Comparison of ENCODE assay signal across 10 mouse cellular contexts in the genomic region with DNA sequence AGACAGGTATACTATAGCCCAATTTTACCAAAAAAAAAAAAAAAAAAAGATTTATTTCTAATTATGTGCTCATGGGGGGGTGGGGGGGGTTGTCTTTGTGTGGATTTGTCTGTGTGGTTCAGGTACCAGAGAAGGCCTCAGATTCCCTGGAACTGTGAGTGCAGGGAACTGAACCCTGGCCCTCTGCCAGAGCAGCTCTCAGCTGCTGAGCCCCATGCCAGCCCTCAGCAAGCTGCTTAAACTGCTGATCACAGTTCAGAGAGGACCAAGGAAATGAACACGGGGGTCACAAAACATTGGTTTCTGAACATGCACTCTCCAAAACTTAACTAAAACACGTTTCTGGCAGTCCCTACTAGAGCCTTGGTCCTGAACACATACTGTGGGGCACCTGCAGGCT. TPM values are rescaled to one million over a fixed set of nuclear protein-coding genes. Genes with fewer than 3 reads are reported as not detected.
A peak's percentile ranks its signal among the peaks of the same experiment; 100 is the strongest.
DNase-seq lines count a peak whose midpoint lies in the region; ATAC-seq lines count a peak whose summit lies in the region.
"Had no signal": no experiment of that assay in that cellular context is flagged by ENCODE, and none has a peak within 500 bp of the region (broad histone marks: within the 10 kb centered on the region; RNA-seq: fewer than 3 reads in every experiment).

No protein-coding gene starts in this region.

- no peak overlapping the region for H3K4me3 ChIP-seq in hindbrain, embryonic 16.5 days (ENCODE audit: low read length)
- no peak overlapping the region for H3K4me3 ChIP-seq in hindbrain, embryonic 13.5 days
- no peak overlapping the region for H3K4me3 ChIP-seq in intestine, embryonic 16.5 days (ENCODE audit: low read length)
- H3K4me3 ChIP-seq: stomach, embryonic 15.5 days had no signal

- H3K27me3 ChIP-seq in hindbrain, embryonic 16.5 days (replicated peaks; ENCODE audit: control insufficient read depth, insufficient read depth, low read length): no peaks in the 10 kb centered on the region
- no peaks in the 10 kb centered on the region for H3K27me3 ChIP-seq in hindbrain, embryonic 13.5 days
- no peaks in the 10 kb centered on the region for H3K27me3 ChIP-seq in intestine, embryonic 16.5 days (replicated peaks; ENCODE audit: control insufficient read depth, insufficient read depth, low read length)
- H3K27me3 ChIP-seq: stomach, embryonic 15.5 days had no signal

- peak; percentile 21 for DNase-seq in MN1 (ENCODE audit: low spot score)
- peak; percentile 77 for DNase-seq in cerebellum, adult 11-12 months
- DNase-seq in kidney, adult 8-10 months: peak; percentile 74 to 80

- H3K4me1 ChIP-seq in hindbrain, embryonic 16.5 days (ENCODE audit: control insufficient read depth, insufficient read depth, low read depth, low read length): no peaks in the 10 kb centered on the region
- H3K4me1 ChIP-seq in hindbrain, embryonic 13.5 days (replicated peaks): no peaks in the 10 kb centered on the region
- no peaks in the 10 kb centered on the region for H3K4me1 ChIP-seq in intestine, embryonic 16.5 days (ENCODE audit: control insufficient read depth, insufficient read depth, low read length)
- H3K4me1 ChIP-seq: stomach, embryonic 15.5 days had no signal

- H3K9me3 ChIP-seq in hindbrain, embryonic 16.5 days (ENCODE audit: control insufficient read depth, low read length): no peaks in the 10 kb centered on the region
- no peaks in the 10 kb centered on the region for H3K9me3 ChIP-seq in hindbrain, embryonic 13.5 days
- no peaks in the 10 kb centered on the region for H3K9me3 ChIP-seq in intestine, embryonic 16.5 days (ENCODE audit: control insufficient read depth, low read length)
- H3K9me3 ChIP-seq: stomach, embryonic 15.5 days had no signal

- 68% methylated on average over 2 of the region's 2 CpGs for WGBS in hindbrain, embryonic 16.5 days
- WGBS in hindbrain, embryonic 13.5 days: 72% methylated on average over 2 of the region's 2 CpGs
- WGBS in intestine, embryonic 16.5 days: 67% methylated on average over 2 of the region's 2 CpGs

- H3K27ac ChIP-seq in hindbrain, embryonic 16.5 days (ENCODE audit: low read depth, low read length): peak overlapping the region; percentile 23; the same call in 1 of the 2 replicates
- H3K27ac ChIP-seq in hindbrain, embryonic 13.5 days: no peak overlapping the region
- H3K27ac ChIP-seq in intestine, embryonic 16.5 days (ENCODE audit: low read length): no peak overlapping the region
- H3K27ac ChIP-seq: stomach, embryonic 15.5 days had no signal

- H3K36me3 ChIP-seq in hindbrain, embryonic 16.5 days (ENCODE audit: control insufficient read depth, insufficient read depth, low read length): peaks cover 32% of the 10 kb centered on the region
- peaks cover 68% of the 10 kb centered on the region for H3K36me3 ChIP-seq in hindbrain, embryonic 13.5 days
- H3K36me3 ChIP-seq in intestine, embryonic 16.5 days (ENCODE audit: control insufficient read depth, insufficient read depth, low read length): no peaks in the 10 kb centered on the region

- no peak for ATAC-seq in hindbrain, embryonic 16.5 days
- ATAC-seq in hindbrain, embryonic 13.5 days (ENCODE audit: low FRiP score): no peak
- no peak for ATAC-seq in erythroblast, adult 5-6 weeks (replicated peaks; ENCODE audit: low FRiP score, poor library complexity, severe bottlenecking)
- ATAC-seq in intestine, embryonic 16.5 days: no peak
- no peak for ATAC-seq in megakaryocyte, adult 5-6 weeks (ENCODE audit: poor library complexity, severe bottlenecking)

- no peak overlapping the region for H3K9ac ChIP-seq in hindbrain, embryonic 16.5 days (ENCODE audit: low read depth, low read length)
- no peak overlapping the region for H3K9ac ChIP-seq in hindbrain, embryonic 13.5 days
- no peak overlapping the region for H3K9ac ChIP-seq in intestine, embryonic 16.5 days (ENCODE audit: low read depth, low read length)
- H3K9ac ChIP-seq: stomach, embryonic 15.5 days had no signal

- H3K4me2 ChIP-seq in hindbrain, embryonic 16.5 days (ENCODE audit: low read length): no peak overlapping the region
- H3K4me2 ChIP-seq in hindbrain, embryonic 13.5 days: no peak overlapping the region
- H3K4me2 ChIP-seq in intestine, embryonic 16.5 days (ENCODE audit: low read depth, low read length): no peak overlapping the region
- H3K4me2 ChIP-seq: stomach, embryonic 15.5 days had no signal

RNA-seq across cellular contexts. Expression of gene Vps33a, which starts 16.4 kb away (rescaled TPM):
- polyA plus RNA-seq in hindbrain, embryonic 16.5 days (2015; fragmentation: Nextera tagmentation; extraction: Ambion mirVana): 40.0 and 44.3 TPM in 2 replicates
- 39.9 and 44.9 TPM in 2 replicates for polyA plus RNA-seq in hindbrain, embryonic 13.5 days (2015; fragmentation: Nextera tagmentation; extraction: Ambion mirVana)
- total RNA-seq in erythroblast, adult 5-6 weeks (2015; ENCODE audit: low replicate concordance): 7.7 and 11.5 TPM in 2 replicates
- 6.3 and 9.5 TPM in 2 replicates for total RNA-seq in erythroblast, adult 5-6 weeks (2017; ENCODE audit: low replicate concordance)
- 31.6 and 33.5 TPM in 2 replicates for polyA plus RNA-seq in intestine, embryonic 16.5 days (2015; fragmentation: Nextera tagmentation; extraction: Ambion mirVana)
- total RNA-seq in megakaryocyte, adult 5-6 weeks (2015): 22.7 and 23.3 TPM in 2 replicates
- total RNA-seq in megakaryocyte, adult 5-6 weeks (2017): 29.5 and 35.5 TPM in 2 replicates

RNA-seq across cellular contexts. Expression of gene Gm49027, which starts 31.2 kb away (rescaled TPM):
- polyA plus RNA-seq in hindbrain, embryonic 16.5 days (2015; fragmentation: Nextera tagmentation; extraction: Ambion mirVana): 1.6 and 2.1 TPM in 2 replicates
- polyA plus RNA-seq in hindbrain, embryonic 13.5 days (2015; fragmentation: Nextera tagmentation; extraction: Ambion mirVana): 3.5 and 4.8 TPM in 2 replicates
- total RNA-seq in erythroblast, adult 5-6 weeks (2015; ENCODE audit: low replicate concordance): not detected in 2 replicates
- not detected in 2 replicates for total RNA-seq in erythroblast, adult 5-6 weeks (2017; ENCODE audit: low replicate concordance)
- 10.0 and 11.2 TPM in 2 replicates for polyA plus RNA-seq in intestine, embryonic 16.5 days (2015; fragmentation: Nextera tagmentation; extraction: Ambion mirVana)
- 0.09 TPM in 1 of 2 replicates, not detected in the other for total RNA-seq in megakaryocyte, adult 5-6 weeks (2015)
- total RNA-seq in megakaryocyte, adult 5-6 weeks (2017): not detected in 2 replicates
- total RNA-seq: gastrocnemius, postnatal 36 days had no signal

RNA-seq across cellular contexts. Expression of gene Diablo, which starts 32.5 kb away (rescaled TPM):
- 105 and 107 TPM in 2 replicates for polyA plus RNA-seq in hindbrain, embryonic 16.5 days (2015; fragmentation: Nextera tagmentation; extraction: Ambion mirVana)
- 119 and 120 TPM in 2 replicates for polyA plus RNA-seq in hindbrain, embryonic 13.5 days (2015; fragmentation: Nextera tagmentation; extraction: Ambion mirVana)
- 4.2 and 4.4 TPM in 2 replicates for total RNA-seq in erythroblast, adult 5-6 weeks (2015; ENCODE audit: low replicate concordance)
- 10.0 and 18.3 TPM in 2 replicates for total RNA-seq in erythroblast, adult 5-6 weeks (2017; ENCODE audit: low replicate concordance)
- 87.7 and 89.7 TPM in 2 replicates for polyA plus RNA-seq in intestine, embryonic 16.5 days (2015; fragmentation: Nextera tagmentation; extraction: Ambion mirVana)
- total RNA-seq in megakaryocyte, adult 5-6 weeks (2015): 18.1 and 19.6 TPM in 2 replicates
- 28.3 and 31.8 TPM in 2 replicates for total RNA-seq in megakaryocyte, adult 5-6 weeks (2017)

RNA-seq across cellular contexts. Expression of gene B3gnt4, which starts 46.2 kb away (rescaled TPM):
- polyA plus RNA-seq in hindbrain, embryonic 16.5 days (2015; fragmentation: Nextera tagmentation; extraction: Ambion mirVana): 0.91 and 0.94 TPM in 2 replicates
- polyA plus RNA-seq in hindbrain, embryonic 13.5 days (2015; fragmentation: Nextera tagmentation; extraction: Ambion mirVana): 1.1 and 1.6 TPM in 2 replicates
- total RNA-seq in erythroblast, adult 5-6 weeks (2015; ENCODE audit: low replicate concordance): not detected in 2 replicates
- not detected in 2 replicates for total RNA-seq in erythroblast, adult 5-6 weeks (2017; ENCODE audit: low replicate concordance)
- 0.13 and 0.49 TPM in 2 replicates for polyA plus RNA-seq in intestine, embryonic 16.5 days (2015; fragmentation: Nextera tagmentation; extraction: Ambion mirVana)
- total RNA-seq in megakaryocyte, adult 5-6 weeks (2015): not detected in 2 replicates
- not detected in 2 replicates for total RNA-seq in megakaryocyte, adult 5-6 weeks (2017)
- total RNA-seq: gastrocnemius, postnatal 36 days had no signal

Comparison
In these comparisons a context has a peak if more than half of its experiments do, and no peak if none do; other contexts are left out.
1. DNase-seq: peak in every context shown above with its lines; median percentile 77 in cerebellum, adult 11-12 months; 77 in kidney, adult 8-10 months; 21 in MN1.